Mouse (Mus musculus): ENCODE data around the gene Dmrtb1.

The Dmrtb1 gene

DNA sequence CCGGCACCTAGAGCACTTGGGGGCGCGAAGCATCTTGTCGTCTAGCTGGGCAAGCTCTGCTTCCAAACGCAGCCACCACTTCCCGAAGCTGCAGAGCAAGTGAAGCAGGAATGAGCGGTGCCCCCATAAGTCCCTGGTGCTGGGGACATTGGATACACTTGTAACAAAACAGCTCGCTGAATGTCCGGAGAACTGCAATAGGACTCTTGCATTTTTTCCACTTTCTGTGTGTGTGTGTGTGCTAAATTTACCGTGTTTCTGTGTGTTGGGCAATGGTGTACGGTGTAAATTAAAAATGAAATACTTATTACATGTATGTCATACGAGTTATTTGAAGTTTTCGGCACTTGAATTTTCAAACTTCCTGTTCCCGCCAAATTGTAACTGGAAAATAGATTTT lies at the start of gene Dmrtb1:
TSS of gene Dmrtb1 (minus strand) at position 101 of the 400 bp plus-strand sequence.
- DNase-seq = no peak

DNA sequence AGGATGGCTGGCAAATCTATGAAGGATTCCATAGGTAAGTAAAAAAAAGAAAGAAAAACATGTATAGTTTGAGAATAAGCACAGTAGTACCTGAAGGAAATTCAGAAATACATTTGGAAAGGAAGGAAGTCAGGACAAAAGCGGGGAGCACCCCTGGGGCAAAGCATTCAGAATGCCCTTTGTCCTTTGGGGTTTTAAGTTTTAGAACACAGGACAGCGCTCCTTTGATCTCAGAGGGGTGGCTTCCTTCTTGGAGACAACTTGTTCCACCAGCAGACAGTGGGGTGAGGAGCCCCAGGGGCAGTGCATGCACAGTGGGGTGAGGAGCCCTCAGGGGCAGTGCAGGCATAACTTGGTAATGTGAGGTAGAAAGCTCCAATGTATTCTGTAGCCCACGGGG lies 49.6 kb upstream of the Dmrtb1 start:
- no peak for DNase-seq

DNA sequence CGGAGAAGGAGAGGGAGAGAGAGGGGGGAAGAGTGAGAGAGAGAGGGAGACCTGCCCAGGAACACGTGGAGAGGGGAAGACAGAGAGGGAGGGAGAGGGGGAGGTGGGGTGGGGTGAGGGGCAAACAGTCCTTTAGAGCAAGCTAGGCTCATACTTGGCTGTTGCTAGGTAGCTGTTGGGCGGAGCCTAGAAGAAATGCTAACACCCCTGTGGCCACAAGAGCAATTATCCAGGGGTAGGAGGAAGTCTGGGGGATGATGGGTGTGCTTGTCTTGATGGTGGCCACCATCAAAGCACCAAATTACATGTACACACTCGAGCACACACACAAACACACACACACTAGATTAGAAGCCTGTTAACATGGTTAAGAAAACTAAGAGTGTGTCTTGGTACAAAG lies 48.6 kb upstream of the Dmrtb1 start:
- no peak for DNase-seq

DNA sequence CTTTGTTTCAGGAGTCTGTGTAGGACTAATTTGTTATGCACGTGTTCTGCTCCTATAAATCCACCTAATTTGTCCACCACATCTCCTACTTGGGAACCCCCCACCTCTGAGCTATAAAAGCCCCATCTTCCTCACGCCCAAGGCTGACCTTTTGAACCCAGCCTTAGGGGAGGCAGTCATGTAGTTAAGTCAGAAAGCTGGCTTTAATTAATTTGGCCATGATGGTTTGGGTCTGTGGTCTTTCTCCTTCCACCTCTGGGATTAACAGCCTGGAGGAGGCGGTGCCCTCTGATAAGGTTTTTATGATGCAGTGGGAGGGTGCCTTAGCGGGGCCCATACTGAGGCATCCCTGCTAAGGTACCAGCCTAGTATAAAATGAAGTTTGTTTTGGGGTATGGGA lies 48.2 kb upstream of the Dmrtb1 start:
- DNase-seq = no peak

DNA sequence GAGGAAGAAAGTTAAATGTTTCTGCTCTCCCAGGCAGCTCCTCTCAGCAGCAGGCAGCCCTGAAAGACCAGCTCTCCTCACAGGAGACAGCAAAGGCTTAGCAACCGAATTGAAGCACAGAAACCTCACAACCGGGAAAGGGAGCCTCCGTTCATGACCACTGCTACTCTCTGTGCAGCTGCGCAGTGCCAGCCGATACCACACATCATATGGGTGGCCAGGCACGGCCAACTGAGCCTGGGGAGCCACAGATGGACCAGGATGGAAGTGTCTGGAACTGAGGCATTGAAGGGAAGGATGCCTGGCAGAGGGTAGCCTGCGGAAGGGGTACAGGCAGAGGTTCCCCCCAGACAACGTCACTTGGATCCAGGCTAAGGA lies 47.0 kb upstream of the Dmrtb1 start:
- DNase-seq = no peak

DNA sequence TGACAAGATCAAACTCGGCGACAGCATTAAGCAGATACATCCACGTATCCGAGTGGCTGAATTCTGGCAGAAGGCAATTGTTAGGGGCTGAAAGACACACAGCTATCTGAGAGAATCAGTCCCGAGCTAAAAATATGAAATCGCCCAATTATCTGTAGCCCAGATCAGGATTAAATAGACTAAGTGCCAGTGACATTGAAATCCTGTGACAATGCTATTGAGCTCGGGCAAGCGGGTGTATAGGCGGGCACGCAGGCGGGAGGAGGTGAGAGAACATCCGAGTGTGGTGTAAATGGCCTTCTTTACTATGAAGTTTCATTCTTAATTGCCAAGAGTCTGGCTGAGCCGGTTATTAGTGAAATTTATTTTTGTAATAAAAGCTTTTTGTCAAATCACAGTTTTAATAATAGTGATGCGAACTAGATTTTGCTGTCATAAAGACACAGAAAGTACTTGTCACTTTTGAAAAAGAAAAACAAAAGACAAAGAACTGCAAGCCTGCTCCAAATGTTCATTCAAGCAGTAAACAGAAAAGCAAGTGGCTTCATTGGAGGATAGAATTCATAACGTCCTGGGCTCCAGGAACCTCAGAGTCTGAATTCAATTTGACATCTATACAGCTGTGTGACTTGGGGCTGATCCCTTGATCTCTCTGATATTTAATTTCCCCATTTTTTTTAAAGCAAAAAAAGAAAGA lies 46.5 kb upstream of the Dmrtb1 start:
- no peak for DNase-seq

DNA sequence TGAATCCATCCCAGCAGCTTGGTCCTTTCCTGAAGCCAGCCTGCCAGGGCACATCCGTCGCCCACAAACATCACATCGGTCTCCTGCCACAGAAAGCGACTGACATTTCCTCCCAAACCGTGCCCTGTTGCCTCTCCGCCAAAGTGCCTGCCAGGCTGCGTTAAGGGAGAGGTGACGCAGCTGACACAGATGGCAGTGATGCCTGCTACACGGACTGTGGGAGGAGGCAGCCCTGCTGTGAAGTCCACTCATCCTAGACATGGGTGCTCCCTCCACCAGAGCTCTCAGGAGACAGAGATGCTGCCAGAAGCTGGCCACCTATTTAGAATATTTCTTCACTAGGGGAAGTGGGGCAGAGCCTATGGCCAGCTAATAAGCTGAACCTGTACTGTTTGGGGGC lies 41.4 kb upstream of the Dmrtb1 start:
- no peak for DNase-seq

DNA sequence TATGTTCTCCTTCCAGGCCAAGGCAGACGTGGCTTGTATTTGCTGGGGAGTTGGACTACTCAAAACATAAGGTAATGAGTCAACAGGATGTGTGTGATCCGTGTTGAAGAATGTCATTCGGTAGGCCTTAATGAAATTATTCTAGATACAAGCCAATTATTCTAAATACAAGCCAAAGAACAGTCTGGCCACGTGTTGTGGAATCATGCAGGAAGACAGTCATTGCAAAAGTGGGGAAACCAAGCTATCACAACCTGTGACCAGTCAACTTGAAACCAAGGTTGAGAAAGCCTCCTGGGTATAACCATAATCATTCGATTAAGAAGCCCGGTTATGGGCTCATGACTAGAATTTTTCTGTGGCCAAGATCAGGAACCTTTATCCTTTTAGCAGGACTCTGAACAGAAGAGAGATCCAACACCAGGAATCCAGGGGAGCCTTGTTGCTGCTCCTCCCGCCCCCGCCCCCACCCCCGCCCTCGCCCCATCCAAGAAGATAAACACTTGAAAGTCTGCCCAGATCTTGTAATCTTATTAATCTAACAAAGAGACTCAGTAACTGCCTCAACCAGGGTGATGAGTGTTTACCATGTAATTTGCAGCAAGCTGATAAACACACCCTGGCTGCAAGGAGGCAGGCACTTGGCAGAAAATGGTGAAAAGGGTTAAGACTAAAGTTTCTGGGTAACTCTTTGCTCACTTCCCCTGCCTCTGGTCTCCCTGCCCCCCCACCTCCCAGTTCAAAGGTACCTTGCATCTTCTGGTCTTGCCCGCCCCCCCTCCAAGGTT lies 36.2 kb upstream of the Dmrtb1 start:
- DNase-seq = no peak

DNA sequence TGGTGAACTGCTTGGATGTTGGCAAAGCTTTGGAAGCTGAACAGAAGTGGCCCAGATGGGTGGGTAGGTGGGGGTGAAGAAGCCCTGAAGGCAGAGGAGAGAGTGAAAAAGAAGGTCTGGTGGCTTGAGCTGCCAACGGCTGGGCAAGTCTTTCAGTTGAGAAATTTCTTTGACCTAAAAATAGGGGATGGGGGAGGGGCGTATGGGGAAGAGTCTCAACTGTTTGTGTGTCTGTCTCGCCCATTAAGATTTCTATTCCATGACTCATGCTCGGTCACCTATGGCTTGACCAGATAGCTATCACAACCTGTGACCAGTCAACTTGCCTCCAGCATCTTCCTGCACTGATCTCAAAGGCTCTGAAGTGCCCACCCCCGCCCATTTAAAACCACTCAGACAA lies 35.1 kb upstream of the Dmrtb1 start:
- no peak for DNase-seq

DNA sequence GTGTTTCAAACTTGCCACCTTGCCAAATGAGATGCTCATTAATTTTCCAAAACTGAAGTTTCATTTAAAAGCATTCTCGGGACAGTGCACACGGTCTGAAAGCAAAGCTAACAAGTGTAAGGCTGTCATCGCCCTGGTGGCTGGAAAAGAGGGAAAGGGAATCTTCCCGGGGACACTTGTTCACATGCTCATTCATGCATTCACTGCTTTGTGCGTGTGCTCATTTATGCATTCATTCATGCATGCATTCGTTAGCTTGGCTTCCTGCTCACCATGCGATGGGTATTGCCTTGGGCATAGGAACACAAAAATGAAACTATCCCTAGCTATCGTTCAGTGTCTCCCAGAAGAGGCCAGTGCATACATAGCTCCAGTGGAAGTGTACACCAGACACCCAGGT lies 34.7 kb upstream of the Dmrtb1 start:
- no peak for DNase-seq

DNA sequence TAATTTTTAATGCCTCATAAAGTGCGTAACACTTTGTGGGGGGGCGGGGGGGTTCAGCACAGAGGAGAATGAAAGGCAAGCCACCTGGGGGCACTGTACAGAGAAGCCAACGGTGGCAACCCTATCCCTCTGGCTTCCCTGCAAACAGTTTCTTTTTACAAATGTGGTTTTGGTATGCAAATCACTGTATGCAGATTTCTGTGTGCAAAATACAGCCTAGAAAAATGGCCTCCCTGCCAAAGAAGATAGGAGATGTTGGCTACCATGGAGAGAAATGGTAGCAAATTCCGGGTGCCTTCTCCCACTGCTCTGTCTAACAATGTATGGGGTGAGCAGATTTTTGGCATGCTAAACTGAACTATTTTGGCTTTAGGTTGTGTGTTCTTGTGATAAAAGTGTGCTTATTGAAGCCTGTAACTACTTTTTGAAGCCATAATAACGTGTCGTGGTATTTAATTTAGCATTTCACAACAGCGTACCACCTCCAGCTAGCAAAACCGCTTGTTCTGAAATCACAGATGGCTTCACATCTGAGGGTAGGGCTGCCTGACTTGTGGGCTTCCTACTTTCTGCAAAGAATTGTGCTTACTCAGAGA lies 33.8 kb upstream of the Dmrtb1 start:
- DNase-seq = no peak

DNA sequence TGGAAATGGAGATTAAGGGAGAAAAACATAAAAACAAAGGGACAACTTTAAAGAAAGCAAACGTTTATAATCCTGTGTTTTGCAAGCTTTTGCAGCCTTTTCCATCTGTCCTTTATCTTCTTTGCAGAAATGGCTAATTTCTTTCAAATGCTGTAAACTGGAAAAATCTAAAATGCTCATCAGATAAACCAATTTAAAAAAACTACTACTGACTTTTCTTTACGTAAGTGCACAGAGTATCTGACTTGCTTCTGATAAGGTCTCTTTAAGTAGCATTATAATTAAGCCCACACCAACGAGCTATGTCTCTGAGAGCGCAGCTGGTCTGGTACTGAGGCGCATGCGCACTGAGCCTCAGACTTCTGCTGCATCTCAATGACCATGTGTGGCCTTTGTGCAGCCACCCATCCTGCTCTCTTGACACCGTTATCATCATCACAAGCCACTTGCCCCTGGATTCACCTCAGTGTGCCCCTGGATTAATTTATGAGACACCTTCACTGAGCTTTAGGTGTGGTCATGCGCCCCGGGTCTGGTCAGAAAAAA lies 32.8 kb upstream of the Dmrtb1 start:
- no peak for DNase-seq

DNA sequence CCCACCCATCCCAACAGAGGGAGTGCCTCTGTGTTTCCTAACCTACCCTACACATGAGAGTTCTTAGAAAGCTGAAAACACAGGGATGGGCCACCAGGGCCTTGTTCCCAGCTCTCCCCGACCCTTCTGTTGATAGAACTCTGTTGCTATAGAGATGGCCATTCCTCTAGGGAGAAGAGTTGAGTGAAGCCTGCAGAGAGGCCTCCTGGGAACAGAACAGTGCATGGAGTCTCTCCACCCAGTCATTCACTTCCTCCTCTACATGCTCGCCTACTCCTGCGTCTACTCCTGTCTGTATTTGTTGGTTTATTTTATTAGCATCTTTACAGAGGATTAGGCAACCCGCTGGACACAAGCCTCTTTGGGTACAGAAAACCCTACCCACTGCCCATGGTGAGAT lies 22.9 kb upstream of the Dmrtb1 start:
- no peak for DNase-seq

DNA sequence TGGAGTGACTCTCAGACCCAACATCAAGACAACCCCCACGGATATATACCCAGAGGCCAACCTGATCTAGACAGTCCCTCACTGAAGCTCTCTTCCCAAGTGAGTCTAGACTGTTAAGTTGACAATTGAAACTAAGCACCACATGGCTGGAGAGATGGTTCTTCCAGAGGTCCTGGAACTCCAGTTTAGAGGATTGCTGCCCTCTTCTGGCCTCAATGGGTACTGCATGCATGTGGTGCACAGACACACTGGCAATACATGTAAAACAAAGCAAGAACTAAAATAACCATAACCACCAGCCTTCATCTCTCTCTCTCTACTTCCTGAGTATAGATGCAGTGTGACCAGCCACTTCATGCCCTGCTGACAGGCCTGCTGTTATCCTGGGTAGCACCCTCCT lies 20.2 kb upstream of the Dmrtb1 start:
- DNase-seq = peak in 1 of 2 experiments; percentile 60

DNA sequence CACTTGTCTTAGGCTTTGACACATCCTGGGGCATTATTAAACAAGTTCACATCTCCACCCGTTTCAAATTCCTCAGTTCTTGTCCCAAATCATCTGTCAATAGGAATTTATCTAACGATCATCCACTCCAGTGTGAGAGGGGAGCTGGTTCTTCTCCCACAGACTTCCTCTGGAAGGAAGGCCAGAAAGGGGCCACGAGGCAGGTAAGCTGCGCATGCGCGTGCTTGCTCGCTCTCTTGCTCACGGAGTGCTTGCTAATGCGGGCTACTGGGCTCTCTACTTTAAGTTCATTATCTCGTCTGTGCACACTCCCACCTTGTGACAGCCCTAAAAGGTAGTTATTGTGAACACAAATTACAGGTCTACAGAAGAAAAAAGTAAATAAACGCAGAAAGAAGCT lies 17.6 kb upstream of the Dmrtb1 start:
- DNase-seq = no peak

DNA sequence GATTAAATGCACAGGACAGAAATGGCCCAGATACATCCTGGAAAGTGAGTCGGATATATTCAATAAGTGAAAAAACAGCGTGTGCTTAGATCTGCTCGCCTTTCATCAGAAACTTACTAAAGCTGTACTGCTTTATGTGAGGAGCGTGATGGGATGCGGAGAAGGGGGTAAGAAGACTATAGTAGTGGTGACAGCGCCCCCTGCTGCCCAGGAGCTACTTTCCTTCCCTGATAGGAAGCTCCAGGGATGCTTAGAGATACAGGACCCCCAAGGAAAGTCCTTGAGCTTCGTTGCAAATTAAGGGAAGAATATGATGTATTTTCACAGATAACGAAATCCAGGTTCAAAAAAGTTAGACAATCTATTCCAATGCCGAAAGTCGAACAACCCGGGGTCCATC lies 17.1 kb upstream of the Dmrtb1 start:
- DNase-seq = peak; percentile 71 to 85

DNA sequence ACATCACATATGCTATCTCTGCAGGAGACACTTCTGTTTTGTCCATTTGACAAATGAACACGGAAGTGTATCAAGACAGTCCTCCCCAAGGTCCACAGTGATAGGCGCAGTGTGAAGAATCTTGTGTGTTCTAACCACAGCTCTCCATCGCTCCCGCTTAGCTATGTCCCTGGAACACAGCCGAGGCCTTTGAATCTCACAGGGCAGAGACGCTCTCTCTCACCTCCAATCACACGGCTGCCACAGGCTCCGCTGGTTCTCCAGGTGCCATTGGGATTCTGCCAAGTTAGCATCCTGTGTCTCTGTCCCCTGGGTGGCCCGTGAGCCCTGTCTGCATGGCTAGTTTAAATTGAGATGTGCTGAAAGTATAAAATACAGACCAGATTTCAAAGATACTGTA lies 15.2 kb upstream of the Dmrtb1 start:
- peak; percentile 52 to 66 for DNase-seq

DNA sequence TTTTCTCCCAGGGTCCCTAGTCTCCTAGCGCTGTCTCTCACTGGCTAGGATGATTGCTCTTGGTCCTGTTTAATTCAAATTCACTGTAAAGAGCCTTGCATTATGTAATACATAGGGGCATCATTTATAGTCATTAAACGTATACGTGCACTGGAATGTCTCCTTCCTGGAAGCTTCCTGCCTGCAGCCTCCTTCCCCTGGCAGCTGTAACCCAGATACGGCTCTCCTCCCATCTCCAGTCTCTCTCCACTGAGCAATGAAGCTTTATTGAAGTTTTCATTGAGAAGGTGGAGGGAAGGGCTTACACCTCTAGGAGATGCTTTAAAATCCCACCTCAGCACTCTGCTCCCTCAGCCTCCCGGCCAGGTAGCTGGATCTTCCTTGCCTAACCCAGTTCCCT lies 9.8 kb upstream of the Dmrtb1 start:
- no peak for DNase-seq

DNA sequence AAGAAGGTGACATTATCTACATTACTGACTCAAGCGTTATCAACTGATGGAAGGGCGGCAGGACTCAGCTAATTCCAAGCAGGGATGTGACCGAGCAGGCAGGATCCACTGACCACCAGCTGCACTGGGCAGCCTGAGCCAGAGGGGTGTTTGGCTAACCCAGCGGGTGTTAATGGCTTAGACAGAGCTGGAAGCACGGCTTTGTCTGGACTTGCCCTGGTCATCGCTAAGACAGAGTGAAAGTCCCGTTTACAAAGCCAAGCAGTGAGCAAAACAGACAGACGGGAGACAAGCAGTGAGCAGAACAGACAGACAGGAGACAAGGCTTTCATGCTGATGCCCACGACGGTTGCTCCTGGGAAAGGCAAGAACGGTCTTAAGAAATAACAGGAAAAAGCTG lies 4.2 kb upstream of the Dmrtb1 start:
- no peak for DNase-seq

DNA sequence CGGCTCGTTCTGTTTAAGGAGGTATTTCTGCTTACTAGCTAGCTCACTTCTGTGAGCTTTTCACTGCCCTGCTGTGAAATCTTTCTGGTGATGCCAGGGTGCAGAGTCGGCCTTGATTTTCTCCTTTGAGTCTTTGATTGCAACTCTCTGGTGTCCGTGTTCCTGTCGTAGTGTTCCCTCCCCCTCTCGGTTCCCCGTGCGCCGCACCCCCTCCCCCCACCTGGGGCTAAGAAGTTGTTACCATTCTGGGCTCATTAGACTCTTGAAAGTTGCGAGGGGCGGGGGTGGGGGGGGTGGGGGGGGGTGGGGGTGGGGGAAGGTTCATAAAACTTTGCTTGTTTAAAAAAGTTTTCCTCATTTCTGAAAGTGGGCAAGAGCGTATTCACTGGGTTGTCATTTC lies 3.1 kb upstream of the Dmrtb1 start:
- no peak for DNase-seq

DNA sequence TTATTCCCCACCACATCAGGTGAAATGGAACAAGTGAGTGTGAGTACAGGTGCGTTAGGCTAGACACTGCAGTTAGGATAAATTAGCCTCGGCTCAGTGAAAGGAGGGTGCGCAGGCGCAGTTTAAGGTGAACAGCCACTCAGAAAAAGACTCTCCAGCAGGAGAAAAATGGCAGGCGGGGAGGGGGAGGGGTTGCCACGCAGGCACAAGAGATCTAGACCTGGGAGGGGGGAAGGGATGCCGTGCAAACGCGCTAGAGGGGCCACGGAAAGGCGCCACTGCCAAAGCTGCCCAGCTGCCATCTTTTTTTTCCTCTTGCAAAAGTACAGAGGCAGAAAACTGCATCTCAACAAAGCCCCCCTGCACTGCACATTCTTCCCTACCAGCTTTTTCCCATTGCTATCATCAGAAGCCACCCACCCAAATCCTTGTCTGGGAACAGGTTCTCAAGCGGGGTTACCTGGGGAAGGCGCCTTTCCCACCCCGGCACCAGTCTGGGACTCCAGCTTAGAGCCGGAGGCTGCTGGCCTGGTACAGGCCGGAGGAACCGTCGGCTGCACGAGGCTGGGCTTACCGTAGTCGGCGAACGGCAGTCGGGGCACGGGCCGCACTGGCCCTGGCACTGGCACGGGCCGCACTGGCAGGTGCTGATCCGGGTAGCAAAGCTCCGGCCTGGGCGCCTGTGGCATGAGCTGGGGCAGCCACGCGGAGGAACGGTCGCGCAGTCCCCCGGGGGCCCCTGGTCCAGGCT lies 849 bp downstream of the Dmrtb1 start:
- no peak for DNase-seq

DNA sequence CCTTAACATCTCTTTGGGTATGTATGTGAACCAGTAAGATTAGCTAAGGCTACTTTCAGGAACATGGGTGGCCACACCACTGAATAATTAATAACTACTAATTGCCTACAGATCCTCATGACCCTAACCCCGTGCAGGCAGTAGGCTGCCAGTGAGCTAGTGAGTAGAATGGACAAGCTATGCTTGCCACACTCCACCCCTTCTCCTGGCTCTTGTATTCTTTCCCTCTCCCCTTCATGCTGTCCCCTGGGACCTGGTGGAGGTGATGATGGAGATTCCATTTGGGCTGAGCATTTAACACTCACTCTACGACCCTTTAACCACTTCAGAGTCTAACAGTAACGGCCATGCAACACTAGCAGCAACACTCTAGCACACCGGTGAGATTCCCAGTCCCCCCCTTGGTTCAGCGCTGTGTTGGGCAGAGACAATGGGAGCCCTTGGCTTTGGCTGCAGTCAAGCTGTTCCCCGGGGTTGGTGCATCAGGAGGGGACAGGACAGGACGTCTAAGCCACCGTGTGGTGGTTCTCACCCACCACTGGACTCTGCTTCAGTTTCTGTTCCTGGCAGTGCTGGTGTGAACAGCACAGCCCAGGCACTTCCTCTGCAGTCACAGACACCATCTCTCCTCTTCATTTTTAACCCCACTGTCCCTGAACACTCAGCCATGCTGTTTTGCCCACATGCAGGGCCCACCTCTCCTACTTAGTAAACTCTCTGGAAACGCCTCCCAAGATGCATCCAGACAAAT lies 2.8 kb downstream of the Dmrtb1 start:
- no peak for DNase-seq

Measured in cerebellum, postnatal 14 days (tissue).